Mouse (Mus musculus) heart, postnatal 4 days (tissue): ENCODE results near the gene Tkfc. TPM values are rescaled to one million over a fixed set of nuclear protein-coding genes. Genes with fewer than 3 reads are reported as not detected.

Experiments used
- DNase-seq: peaks from one replicate; pipeline ENCODE4 v3.0.0; 2021
- total RNA-seq, 2 experiments: library from RNA; stranded (reverse); gene quantifications; 2 replicates each; pipeline ENCODE4 v1.2.3; 2021

The Tkfc gene
- 10 to 100 TPM; 13.3 to 13.6 TPM for total RNA-seq

- peak; percentile 99 for DNase-seq
These were observed at the start of gene Tkfc, which contains the start of gene Ddb1 for GRCm38 (mm10) chr19:10605293-10605900. Gene Tkfc (minus strand): TSS chr19:10605654. Gene Ddb1 (plus strand): TSS chr19:10605327.

- DNase-seq: no peak
These were observed 42.7 kb upstream of the Tkfc start for GRCm38 (mm10) chr19:10648156-10648555.

- DNase-seq: peak; percentile 33
These were observed 40.2 kb upstream of the Tkfc start for GRCm38 (mm10) chr19:10645616-10646015.

GRCm38 (mm10) chr19:10640589-10641378, 35.3 kb upstream of the Tkfc start:
- no peak for DNase-seq

GRCm38 (mm10) chr19:10640080-10640479, 34.6 kb upstream of the Tkfc start:
- DNase-seq: no peak

- DNase-seq: no peak
These were observed 32.4 kb upstream of the Tkfc start for GRCm38 (mm10) chr19:10637840-10638239.

- DNase-seq: peak; percentile 60
These were observed 29.4 kb upstream of the Tkfc start for GRCm38 (mm10) chr19:10634872-10635318.

- peak; percentile 57 for DNase-seq
These were observed 28.8 kb upstream of the Tkfc start, which contains the start of gene Vwce for GRCm38 (mm10) chr19:10634106-10634871. Gene Vwce (plus strand): TSS chr19:10634213.

GRCm38 (mm10) chr19:10608573-10609240, 3.3 kb upstream of the Tkfc start:
- no peak for DNase-seq

- DNase-seq: no peak
These were observed 608 bp upstream of the Tkfc start for GRCm38 (mm10) chr19:10605901-10606622.

- DNase-seq: no peak
These were observed 920 bp downstream of the Tkfc start for GRCm38 (mm10) chr19:10604534-10604933.

- DNase-seq: peak; percentile 17
These were observed 1.6 kb downstream of the Tkfc start for GRCm38 (mm10) chr19:10603660-10604523.

- DNase-seq: peak; percentile 93
These were observed 2.7 kb downstream of the Tkfc start for GRCm38 (mm10) chr19:10602787-10603186.

- no peak for DNase-seq
These were observed 3.1 kb downstream of the Tkfc start for GRCm38 (mm10) chr19:10602247-10602769.

- DNase-seq: no peak
These were observed 5.8 kb downstream of the Tkfc start for GRCm38 (mm10) chr19:10599648-10600047.

GRCm38 (mm10) chr19:10598188-10598587, 7.3 kb downstream of the Tkfc start:
- DNase-seq: no peak

- DNase-seq: no peak
These were observed 13.6 kb downstream of the Tkfc start for GRCm38 (mm10) chr19:10591659-10592377.

- no peak for DNase-seq
These were observed 15.2 kb downstream of the Tkfc start for GRCm38 (mm10) chr19:10590301-10590700.

- DNase-seq: no peak
These were observed 16.2 kb downstream of the Tkfc start for GRCm38 (mm10) chr19:10589127-10589857.
